Mouse (Mus musculus): ENCODE results near the gene Pcyt1b.

GRCm38 (mm10) chrX:93729529-93729928 is 74.9 kb downstream of the Pcyt1b start:
- TF ChIP-seq CTCF (IDR thresholded peaks at IDR 0.05; ENCODE audit: low read depth) (no peak), EP300 (IDR thresholded peaks at IDR 0.05; ENCODE audit: low read depth) (no peak)
